Mouse (Mus musculus) liver (tissue): Measurements from ENCODE around the gene Cdh4.

ENCODE experiments used
- DNase-seq: peaks from one replicate; pipeline ENCODE4 v3.0.0-alpha.2; 2020; ENCODE audit warnings: mixed read lengths

Cdh4 gene

DNA sequence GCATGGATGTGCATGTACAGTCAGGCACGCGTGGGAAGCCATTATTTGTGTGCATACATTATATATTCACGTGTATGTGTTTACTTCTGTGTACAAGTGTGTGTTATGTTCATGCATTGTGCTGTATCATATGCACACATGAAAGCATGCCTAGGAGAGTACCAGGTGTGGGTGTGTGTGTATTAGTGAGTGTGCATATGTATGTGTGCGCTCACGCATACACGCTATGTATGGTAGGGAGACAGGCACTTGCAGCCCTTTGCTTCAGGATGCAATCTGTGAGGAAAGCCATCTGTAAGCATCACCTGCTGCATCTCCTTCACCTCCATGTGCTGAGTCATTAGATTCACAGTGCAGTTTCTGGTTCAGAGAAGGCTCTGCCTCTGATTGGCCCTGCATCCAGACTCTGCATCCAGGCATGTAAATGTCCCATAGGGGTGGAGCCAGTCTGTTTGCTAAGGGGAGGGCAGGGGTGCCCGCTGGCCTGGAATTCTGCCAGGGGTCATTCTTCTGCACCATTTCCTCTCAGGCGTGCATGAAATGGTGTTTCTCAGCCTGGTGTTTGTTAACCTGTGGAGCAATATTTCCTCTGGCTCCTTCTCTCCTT, 25.7 kb downstream of the Cdh4 start:
- no peak for DNase-seq

DNA sequence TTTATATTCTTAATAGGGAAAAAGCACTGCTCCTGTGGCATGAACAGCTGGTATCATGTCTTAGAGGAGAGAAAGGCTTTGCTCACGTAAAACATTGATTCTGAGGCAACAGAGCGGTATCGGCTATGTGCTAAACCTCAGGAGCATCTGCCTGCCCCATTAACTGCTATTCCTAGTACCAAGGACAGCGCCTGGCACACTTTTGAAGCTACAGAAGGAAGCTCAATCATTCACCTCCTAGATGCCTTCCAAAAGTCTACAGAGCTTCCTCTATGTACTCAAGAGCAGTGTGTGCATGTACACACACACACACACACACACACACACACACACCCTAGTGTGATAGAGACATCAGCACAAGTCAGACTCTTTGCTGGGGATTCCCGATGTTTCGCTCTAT, 34.4 kb downstream of the Cdh4 start:
- DNase-seq: no peak

DNA sequence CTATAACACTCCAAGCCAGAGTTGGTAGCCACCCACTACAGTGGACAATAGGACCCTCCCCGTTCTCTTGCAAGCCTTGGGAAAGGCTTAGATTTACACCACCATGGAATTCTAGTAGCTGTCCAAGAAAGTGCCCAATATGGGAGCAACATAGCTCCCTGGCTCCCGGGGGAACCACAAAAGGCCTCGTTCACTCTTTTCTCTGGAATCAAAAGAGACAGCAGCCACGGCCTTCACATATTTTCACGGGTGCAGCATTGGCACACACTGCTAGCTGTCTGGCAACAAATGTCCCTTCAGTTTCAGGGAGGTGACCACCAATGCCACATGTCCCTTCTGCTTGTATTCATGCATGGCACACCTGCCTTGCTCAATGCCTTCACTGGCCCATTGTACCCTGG, 38.6 kb downstream of the Cdh4 start:
- no peak for DNase-seq

DNA sequence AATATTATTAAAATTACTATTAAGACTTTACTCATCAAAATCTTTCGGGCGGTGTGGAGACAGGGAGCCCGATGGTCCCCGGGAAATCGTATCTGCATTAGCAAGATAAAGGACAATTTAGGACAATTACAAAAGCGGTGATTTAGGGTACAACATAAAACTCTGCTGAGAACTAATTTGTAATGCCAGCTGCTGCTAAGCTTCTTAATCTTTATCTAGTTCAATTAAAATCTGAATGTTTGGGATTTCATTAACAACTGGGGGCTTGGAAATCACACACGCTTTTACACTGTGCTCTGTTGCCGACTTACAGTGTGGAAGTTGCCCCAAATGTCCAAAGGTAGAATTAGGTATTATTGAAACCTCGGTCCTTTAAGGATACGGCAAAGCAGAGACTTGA, 39.1 kb downstream of the Cdh4 start:
- no peak for DNase-seq

DNA sequence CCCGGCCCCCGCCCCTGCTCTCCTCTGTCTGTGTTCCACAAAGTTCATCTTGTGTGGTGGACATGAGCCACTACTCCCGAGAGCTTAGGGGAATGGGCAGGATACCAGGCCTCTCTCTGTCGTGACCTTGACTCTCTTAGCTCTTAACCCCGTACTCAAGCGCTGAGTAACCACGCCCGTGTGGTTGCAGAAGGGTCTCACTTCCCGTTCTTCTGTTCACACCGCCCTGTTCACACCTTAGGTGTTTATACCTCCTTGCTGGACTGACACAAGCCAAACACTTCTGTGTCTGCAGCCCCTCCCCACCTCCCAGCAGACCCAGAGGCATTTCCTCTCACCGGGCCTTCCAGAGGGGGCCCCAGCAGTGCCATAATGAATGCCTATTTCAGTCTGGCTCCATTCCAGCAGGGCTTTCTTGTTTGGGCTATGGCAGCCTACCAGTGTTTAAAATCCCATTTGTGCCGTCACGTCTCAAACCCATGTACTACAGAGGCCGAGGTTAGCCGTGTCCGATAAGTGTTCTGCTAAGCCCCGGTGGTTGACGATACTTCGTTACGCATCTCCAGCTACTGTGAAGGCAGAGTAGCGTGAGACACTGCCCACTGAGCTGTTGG, 46.4 kb downstream of the Cdh4 start:
- DNase-seq: no peak

DNA sequence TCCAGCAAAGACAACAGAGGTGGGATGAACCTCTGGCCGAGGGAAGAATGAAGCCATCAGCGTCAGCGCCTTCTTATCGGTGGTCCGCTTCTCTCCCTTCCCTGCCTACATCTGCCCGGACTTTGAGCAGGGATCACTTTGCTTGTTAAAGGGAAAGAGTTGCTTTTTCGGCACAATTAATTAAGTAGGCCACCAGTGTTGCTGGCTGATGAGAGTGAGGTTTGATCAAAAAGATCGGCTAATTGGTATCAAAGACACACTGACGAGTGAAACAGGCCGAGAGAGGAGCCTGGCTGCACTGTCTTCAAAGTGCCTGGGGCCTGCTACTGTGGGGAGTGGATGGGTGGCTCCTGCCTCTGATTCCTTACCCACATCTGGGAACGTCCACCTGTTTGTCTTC, 49.7 kb downstream of the Cdh4 start:
- DNase-seq: no peak

DNA sequence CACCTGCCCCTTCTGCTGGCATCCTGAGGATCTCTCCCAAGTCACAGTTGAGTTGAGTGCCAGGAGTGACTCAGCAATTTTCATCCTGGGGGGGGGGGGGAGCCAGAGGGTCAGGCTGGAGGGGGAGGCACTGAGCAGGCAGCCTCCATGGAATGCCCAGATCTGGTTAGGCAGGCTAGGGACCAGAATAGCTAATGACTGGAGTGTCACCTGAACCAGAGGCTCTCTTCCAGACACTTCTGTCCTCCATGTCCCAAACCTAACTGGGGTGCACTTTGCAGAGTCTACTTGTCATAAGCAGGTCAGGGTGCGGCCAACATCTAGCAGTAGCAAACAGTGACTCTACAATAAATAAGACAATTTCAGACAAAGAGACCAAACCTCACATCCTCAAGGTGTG, 52.0 kb downstream of the Cdh4 start:
- DNase-seq: no peak

DNA sequence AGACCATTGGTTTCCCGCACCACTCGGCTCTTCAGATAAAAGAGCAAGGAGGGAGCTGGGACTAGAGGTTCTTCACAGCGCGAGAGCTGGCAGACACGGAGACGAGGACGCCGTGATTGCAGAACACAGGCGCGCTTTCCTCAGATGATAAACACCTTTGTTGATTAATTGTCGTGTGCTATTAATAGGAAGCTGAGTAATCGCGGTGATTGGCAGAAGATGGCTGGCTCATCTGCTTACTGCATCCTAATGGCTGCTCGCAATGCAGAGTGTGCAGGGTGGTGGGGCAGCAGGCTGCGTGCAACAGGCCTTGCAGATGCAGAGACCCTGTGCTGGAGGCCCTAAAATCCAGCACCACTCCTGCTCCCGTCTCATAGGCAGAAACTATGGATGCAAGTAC, 68.2 kb downstream of the Cdh4 start:
- DNase-seq: no peak

DNA sequence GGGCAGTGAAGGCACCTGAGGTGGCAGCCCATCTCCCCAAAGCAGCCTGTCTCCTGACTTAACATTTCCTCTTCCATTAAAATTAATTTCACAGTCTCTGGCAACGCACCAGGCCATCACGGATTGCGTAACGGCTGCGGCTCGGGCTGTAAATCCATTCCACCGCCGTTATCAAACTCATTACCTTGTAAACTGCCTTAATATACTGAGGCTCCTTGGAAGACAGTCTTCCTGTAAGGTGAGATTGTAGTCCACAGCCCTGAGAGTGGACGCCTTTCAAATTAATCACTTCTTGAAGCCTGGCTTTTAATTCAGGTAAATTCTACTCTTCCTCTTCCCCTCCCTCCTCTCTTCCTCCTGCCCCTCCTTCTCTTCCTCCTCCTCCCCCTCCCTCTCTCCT, 74.3 kb downstream of the Cdh4 start:
- no peak for DNase-seq

DNA sequence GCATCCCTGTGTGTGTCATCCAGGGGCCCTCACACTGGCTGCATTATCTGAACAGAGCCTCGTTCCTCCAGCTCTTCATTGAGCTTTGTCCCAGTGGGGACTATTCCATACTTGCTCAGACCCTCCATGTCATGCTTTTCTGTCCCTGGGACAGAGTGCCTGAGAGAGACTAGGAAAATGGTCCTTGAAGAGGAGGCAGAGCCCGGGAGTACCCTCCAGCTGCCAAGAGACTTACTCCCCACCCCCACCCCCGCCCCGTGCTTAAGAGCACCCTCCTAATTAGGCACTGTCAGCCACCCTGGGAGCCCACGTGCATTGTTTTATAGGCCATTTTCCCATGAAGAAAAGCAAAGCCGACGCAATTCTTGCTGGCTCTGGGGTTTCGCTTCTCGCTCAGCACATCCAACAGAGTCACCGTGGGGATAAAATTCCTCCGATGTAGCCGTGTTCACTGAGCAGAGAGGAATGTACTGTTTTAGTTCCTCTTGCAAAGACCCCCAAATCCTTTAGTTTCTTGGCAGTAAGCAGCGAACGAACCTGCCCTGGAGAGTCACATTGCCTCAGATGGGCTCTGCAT, 76.3 kb downstream of the Cdh4 start:
- no peak for DNase-seq

DNA sequence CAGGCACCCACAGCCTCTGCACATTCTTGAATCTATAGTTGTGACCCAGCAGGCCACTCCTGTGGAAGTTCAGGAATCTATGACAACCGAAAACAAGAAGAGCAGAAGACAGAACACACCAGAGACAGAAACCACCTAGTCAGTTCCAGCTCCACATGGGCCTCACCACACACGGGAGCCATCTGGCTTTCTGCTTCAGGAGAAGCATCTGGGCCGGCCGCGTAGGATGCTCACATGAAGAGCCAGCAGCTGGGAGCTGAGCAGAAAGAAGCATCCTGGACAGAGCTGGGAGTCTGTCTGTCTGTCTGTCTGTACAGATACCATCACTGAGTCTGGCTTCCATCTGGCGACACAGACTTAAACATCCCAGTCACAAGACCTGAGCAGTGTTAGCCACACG, 76.9 kb downstream of the Cdh4 start:
- DNase-seq: no peak

DNA sequence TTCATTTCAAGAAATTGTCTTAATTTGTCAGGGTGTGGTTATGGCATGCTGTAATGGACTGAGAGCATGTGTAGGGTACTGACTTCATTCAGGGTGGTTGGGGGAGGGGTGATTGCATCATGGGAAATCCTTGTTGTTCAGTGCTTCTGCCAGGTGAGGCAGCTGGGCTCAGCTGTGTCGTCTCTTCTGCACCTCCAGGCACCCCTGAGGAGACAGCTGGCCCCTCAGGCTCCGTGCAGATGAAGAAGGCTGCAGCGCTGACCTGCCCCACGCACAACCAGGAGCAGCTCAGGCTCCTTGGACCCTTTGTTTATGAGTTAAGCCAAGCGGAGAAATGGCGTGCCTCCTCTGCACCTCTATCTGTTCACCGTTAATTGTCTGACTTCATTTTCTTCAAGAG, 77.7 kb downstream of the Cdh4 start:
- DNase-seq: no peak

DNA sequence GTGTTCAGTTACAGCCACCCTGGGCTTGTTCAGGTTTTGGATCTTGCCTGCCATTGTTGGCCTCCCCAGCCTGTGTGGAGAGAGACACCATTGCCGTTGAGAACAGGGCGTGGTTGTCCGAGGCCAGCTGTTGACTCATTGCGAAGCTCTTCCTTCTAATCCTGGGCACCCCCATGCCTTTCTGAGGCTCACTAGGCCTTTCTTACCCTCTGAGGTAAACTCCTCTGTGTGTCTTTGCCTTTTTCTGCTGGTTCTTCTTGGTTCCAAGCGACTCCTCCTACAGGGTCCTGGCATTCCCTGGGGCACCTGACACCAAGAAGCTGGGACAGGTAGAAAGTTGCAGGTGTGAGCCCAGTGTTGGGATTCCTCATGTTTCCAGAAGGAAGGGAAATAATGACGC, 78.7 kb downstream of the Cdh4 start:
- DNase-seq: no peak

DNA sequence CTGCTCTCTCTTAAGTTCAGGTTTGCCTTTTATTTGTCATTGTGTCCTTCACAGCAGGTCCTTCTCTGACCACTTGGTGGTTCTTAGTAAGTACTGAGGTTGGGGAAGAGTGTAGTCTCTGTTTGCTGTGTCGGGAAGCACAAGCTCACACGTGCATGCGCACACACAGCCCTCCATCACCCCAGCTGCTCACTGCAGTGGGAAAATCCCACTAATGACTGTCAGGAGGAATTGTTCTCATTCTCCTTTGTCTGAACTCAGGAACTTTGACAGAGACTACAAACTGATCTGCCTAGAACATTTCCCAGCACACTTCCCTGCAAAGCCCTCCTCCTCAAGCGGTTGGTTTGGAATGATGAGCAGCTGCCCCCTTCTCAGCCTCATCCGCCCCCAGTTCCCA, 79.2 kb downstream of the Cdh4 start:
- no peak for DNase-seq

DNA sequence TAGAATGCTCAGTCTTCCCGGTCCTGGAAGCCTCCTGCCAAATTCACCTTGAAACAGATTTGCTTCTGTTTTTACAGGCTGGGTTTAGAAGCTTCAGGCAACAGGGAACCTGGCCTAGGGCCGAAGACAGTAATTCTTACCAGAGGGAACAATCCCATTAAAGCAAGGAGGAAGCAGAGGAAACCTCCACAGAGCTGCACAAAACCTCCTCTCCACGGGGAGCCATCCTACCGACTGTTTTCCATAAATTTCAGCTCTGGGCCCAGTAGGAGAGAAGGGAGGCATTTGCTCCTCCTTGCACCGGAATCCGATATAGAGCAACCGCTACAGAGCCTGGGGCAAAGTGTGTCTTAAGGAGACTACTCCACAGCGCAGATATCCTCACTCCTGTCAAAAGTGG, 79.9 kb downstream of the Cdh4 start:
- no peak for DNase-seq

DNA sequence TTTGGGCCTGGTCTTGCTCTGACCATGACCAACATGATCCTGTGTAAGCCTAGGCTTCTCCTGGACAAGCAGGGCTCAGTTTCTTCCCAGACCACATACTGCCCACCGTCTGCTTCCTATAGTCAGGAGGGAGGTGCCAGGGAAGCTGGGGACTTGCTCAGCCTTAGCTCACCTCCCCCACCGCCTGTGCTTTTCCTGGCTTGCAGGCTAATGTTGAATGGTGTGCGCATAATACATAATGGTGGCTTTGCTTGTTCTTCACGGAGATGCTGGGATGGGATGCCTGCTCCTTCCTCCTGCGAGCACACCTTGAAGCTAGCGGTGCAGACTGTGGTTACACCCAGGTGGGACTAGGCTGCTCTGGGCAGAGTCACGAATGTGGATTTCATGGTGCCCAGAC, 84.7 kb downstream of the Cdh4 start:
- DNase-seq: no peak

DNA sequence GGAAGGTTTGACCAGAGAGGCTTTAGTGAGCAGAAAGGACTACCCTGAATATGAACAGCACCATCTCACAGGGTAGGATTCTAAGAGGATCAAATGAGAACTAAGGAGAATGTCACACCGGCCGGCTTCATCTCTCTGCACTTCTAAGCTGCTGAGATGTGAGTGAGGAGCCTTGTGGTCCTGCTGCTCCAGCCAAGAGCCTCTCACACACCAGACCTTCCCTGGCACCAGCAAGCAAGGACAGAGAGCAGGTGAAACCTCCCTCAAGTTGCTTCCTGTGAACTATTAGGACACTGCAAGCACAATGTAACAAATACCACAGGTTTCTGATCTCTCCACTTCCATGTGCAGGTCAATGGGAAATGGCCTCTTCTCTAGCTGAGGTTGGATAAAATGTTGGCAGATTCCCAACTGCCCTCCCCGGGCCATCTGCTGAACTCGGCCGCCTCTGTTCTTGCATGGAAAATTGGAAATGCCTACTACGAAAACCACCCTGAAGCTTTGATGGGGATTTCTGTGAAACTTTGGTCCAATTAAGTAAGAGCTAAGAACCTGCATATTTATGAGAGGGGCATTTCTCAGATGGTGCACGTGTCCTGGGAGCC, 88.3 kb downstream of the Cdh4 start:
- DNase-seq: no peak

DNA sequence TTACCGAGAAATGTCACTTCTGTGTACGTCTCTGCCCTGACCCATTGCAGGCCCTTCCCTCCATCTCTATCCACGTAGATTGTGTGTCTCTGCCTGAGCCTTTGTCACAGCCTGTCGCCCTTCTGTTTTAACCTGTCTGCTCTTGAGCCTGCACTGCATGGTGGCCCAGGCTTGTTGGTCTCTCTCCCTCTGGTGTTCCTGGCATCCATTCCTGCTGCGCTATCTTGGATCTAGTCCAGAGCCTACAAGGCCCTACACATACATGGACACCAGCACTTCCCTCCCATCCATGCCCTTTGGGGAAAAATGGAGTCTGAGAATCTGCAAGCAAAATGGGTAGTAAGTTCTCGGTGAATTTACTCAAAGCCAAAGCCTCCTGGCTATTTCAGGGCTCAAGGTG, 91.0 kb downstream of the Cdh4 start:
- DNase-seq: no peak

DNA sequence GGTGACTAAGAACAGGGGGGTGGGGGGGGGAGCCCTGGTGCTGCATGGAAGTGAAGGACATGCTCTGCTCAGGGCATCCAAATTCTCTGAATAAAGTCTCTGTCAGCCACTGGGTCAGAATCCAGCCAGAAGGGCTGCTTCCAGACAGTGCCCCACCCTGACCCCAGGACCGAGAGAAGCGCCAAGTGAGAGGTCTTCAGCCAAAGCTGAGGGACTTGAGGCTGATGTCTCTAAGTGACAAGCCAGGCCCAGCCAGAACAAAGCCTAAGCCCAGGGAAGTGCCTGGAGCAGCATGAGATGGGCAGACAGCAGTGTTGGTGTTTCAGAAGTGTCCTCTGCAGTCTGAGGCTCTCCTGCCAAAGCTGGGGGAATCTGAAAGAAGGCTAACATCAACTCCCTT, 91.7 kb downstream of the Cdh4 start:
- no peak for DNase-seq

DNA sequence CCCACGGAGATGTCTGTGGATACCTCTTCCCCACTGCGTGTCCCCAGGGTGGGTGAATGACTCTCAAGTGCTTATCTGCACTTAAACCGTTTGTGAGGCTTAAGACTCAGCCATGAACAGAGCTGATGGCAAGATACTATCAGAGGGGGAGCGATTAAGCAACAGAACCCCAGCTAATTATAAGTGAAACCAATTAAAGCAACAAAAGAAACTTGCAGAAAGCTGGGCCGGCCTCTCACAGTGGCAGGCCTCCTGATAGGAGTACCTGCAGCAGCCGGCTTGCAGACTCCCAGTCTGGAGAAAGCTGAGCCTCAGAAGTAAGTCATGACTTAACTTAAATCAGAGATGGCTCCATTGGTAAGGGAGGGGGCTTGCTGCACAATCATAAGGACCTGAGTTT, 93.0 kb downstream of the Cdh4 start:
- DNase-seq: no peak

DNA sequence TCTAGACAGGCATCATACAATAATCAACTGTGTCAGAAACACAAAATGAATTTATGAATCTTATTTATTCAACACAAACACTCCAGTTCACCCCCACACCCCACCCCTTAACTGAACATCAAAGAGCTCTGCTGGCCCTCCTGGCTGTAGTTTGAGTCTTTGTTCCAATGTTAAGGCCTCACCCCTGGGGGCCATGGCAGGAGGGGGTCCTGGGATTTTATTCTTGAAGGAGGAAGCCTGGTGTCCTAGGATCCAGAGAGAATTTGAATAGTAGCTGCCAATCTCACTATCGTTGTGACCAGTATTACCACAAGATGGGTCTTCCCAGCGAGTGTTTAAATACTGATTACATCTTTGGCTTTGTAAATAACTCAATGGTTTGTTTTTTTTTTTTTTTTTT, 94.5 kb downstream of the Cdh4 start:
- DNase-seq: no peak

DNA sequence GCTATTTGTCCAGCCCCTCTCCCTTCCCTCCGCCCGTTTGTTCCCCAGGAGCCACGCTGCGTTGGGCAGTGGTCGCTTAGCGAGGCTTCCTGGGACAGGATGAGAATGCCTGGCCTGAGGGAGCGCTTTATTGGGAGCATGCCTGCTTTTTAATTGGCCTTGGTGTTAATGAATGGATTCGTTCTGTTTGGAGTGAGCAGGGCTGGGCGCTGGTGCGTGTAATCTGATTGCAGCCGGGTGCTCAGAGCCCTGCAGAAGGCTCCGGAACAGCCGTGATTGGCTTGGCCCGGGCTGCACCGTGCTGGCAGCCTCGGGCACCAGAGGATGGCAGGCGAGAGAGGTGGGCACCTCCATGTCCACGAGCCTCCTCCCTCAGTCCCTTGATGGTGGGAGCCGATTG, 95.2 kb downstream of the Cdh4 start:
- DNase-seq: no peak

DNA sequence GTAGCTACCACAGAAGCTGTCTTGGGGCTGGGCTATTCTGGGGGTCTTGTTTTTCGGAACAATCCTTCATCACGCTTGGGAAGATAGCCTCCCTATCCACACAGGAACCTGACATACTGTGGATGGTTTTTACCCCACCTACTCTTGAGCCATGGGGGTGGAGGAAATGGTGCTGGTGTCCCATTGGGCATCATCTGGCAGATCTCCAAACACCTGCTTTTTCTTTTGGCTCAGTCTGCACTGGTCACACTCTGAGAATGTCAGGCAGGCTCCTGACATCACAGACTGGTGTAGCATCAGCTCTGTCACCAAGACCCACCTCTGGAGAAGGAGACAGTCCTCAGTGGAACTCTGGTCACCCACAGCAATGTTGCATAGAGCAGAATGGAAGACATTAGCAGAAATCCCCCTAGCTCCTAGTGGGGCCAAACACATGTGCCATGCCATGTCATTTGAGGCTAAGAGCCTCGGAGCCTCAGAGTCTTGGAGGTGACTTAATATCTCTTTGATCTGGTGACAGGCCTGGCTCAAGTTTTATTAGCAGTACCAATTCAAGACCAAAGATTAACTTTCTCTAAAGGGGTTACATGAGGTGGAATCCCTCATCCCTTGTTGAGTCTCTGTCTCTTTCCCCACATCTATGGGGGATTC, 95.7 kb downstream of the Cdh4 start:
- DNase-seq: no peak

DNA sequence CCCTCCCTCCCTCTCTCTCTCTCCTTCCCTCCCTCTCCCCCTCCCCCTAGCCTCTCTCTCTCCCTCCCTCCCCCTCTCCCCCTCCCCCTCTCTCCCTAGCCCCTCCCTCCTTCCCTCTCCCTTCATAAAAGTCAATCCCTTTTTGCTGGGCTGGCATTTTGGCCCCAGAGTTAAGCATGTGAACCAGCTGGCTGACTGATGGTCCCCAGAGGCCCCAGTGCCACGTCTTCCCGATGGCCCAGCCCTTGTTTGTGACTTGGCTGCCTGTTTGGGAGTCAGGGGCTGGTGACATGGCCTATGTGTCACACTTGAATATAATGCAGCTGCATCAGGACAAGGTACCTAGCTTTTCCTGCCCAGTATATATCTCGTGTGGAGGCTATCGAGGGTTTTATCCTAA, 96.3 kb downstream of the Cdh4 start:
- DNase-seq: no peak
